Mouse (Mus musculus) intestine, postnatal 0 days (tissue): ENCODE data around the gene Peli3. TPM values are rescaled to one million over a fixed set of nuclear protein-coding genes. Genes with fewer than 3 reads are reported as not detected.

Source experiments
- ATAC-seq: fragments of 200-750 bp; cut with Nextera tagmentation; 2 replicates; pipeline ENCODE4 v1.8.0; 2017; ENCODE audit warnings: mild to moderate bottlenecking, moderate TSS enrichment, moderate library complexity
- H3K27ac ChIP-seq: fragments of 300-500 bp; sonication (generic); 2 replicates; pipeline ENCODE4 v1.5.1; 2014; ENCODE audit warnings: mild to moderate bottlenecking, low read depth, low read length, moderate library complexity
- H3K27me3 ChIP-seq: fragments of 300-500 bp; sonication (generic); replicated peaks from 2 replicates; pipeline ENCODE4 v1.6.1; 2014; ENCODE audit warnings: low read length, mixed read lengths; ENCODE audit not compliant: control insufficient read depth, insufficient read depth
- H3K36me3 ChIP-seq: fragments of 300-500 bp; sonication (generic); 2 replicates; pipeline ENCODE4 v1.6.1; 2014; ENCODE audit warnings: mild to moderate bottlenecking, moderate library complexity; ENCODE audit not compliant: control insufficient read depth, insufficient read depth
- H3K4me1 ChIP-seq: fragments of 300-500 bp; sonication (generic); replicated peaks from 2 replicates; pipeline ENCODE4 v1.6.1; 2014; ENCODE audit warnings: antibody characterized with exemption, low read length, mixed read lengths; ENCODE audit not compliant: control insufficient read depth, insufficient read depth
- H3K4me2 ChIP-seq: fragments of 300-500 bp; sonication (generic); replicated peaks from 2 replicates; pipeline ENCODE4 v1.6.1; 2014; ENCODE audit warnings: low read depth, mild to moderate bottlenecking, moderate library complexity
- H3K4me3 ChIP-seq: fragments of 300-500 bp; sonication (generic); 2 replicates; pipeline ENCODE4 v1.5.1; 2014; ENCODE audit warnings: low read depth, low read length
- H3K9ac ChIP-seq: fragments of 300-500 bp; sonication (generic); 2 replicates; pipeline ENCODE4 v1.6.1; 2014; ENCODE audit warnings: mild to moderate bottlenecking, low read depth, low read length
- H3K9me3 ChIP-seq: fragments of 300-500 bp; sonication (generic); 2 replicates; pipeline ENCODE4 v1.6.1; 2016; ENCODE audit warnings: mixed run types; ENCODE audit not compliant: control insufficient read depth
- CTCF ChIP-seq: sonication (generic); IDR thresholded peaks from 2 replicates; pipeline ENCODE4 v1.5.1; 2016; ENCODE audit warnings: low read depth, mild to moderate bottlenecking, control low read depth, antibody characterized with exemption, moderate library complexity
- WGBS: fragments of 180-500 bp; shearing (Covaris S2); extraction: QIAGEN DNeasy Blood & Tissue Kit; methylation state at CpG from one replicate; pipeline ENCODE4 v1.1.7; 2014; 5-methylcytosine and 5-hydroxymethylcytosine counted together
- polyA plus RNA-seq: library from polyadenylated mRNA; unstranded; fragments of >200 nt; fragmentation: Nextera tagmentation; extraction: Ambion mirVana; gene quantifications from 2 replicates; pipeline ENCODE4 v1.2.1, GENCODE M21; 2015

Peli3 gene
- polyA plus RNA-seq, 1 experiment from 2014 or later: 0.46 TPM

GRCm38 (mm10) chr19:4937444-4938310 is 5.2 kb downstream of the Peli3 start:
- Histone ChIP-seq H3K27ac (no peak overlapping the region), H3K36me3 (no peaks in the 10 kb centered on the region), H3K9ac (no peak overlapping the region), H3K4me3 (no peak overlapping the region), H3K27me3 (no peaks in the 10 kb centered on the region), H3K9me3 (no peaks in the 10 kb centered on the region), H3K4me2 (no peak overlapping the region), H3K4me1 (no peaks in the 10 kb centered on the region)
- no peak for TF ChIP-seq CTCF
- 87% methylated on average over 17 of the region's 17 CpGs for WGBS
- no peak for ATAC-seq

GRCm38 (mm10) chr19:4936896-4937295 is 6.0 kb downstream of the Peli3 start:
- H3K9ac ChIP-seq: no peak overlapping the region
- H3K27ac ChIP-seq: no peak overlapping the region
- no peaks in the 10 kb centered on the region for H3K27me3 ChIP-seq
- H3K9me3 ChIP-seq: no peaks in the 10 kb centered on the region
- no peak overlapping the region for H3K4me2 ChIP-seq
- H3K4me3 ChIP-seq: no peak overlapping the region
- 77% methylated on average over 2 of the region's 2 CpGs for WGBS
- no peak for TF ChIP-seq CTCF
- no peaks in the 10 kb centered on the region for H3K4me1 ChIP-seq
- no peak for ATAC-seq
- no peaks in the 10 kb centered on the region for H3K36me3 ChIP-seq

DNA sequence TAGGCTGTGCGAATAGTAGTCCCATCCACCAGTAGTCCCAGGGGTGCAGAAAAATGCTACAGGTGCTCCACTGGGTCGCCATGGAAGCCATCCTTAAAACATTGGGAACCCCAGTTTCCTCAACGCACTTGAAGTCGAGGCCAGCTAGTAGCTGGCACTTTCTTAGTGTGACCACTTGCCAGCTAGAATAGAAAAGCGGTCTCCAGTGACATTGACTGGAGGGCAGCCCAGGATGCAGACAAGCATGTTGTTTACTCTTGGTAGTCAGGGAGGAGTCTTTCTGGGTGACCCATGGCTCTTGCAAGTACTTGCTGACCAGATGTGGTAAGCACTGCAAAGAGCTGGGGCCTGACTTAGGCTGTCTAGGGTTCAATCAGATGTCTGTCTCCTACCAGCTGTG is 14.1 kb downstream of the Peli3 start:
- WGBS: 56% methylated on average over 5 of the region's 5 CpGs
- Histone ChIP-seq H3K27ac (0 out of 2 replicates have a peak overlapping the region, but pooled peaks have one; percentile 28), H3K4me1 (no peaks in the 10 kb centered on the region; the same call in 1 of the 2 replicates), H3K4me3 (peak overlapping the region; percentile 59; the same call in 1 of the 2 replicates), H3K36me3 (peaks cover 6% of the 10 kb centered on the region), H3K9me3 (no peaks in the 10 kb centered on the region), H3K27me3 (no peaks in the 10 kb centered on the region), H3K9ac (no peak overlapping the region; the same call in 1 of the 2 replicates), H3K4me2 (peak overlapping the region; percentile 69)
- no peak for ATAC-seq
- TF ChIP-seq CTCF: no peak

DNA sequence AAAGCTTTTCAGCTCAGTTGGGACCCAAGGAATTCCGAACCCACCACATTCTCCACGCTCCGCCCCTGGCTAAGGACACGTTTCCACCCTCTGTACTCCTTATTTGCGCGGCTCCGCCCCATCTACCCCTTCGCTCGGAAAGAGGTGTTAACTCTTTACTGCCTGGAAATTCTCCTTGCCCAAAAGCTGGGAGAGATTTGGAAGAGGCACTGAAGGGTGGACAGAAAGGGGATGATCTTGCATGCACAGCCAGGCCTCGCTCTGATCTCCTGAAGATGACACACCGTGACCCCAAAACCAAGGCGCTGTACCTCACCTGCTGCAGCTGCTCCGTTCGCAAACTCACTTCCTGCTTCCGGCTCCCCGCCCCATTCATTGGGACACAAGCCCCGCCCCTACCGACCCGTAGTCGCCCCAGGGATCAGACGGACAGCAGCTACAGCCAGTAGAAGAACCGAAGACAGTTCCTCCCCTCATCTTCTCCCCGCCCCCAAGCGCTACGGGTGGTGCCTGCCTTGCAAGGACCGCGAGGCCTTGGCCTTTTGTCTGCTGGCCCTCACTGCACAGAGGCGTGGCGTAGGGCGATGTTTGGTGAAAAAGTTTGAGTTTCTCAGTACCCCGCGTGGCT is 14.9 kb downstream of the Peli3 start, which contains the start of gene Dpp3:
TSS of gene Dpp3 (minus strand) at position 384 of the 628 bp plus-strand sequence.
- Histone ChIP-seq H3K4me1 (no peaks in the 10 kb centered on the region; the same call in 1 of the 2 replicates), H3K27me3 (no peaks in the 10 kb centered on the region), H3K36me3 (peaks cover 14% of the 10 kb centered on the region), H3K9me3 (no peaks in the 10 kb centered on the region), H3K9ac (peak within 1 kb of the TSS; percentile 45), H3K4me2 (peak within 1 kb of the TSS; percentile 69), H3K27ac (peak within 1 kb of the TSS; percentile 28; the same call in 1 of the 2 replicates), H3K4me3 (peak within 1 kb of the TSS; percentile 59)
- 0 out of 2 replicates have a peak, but pooled peaks have one; percentile 4 for TF ChIP-seq CTCF
- ATAC-seq: peak; percentile 99
- under 1% methylated on average over 32 of the region's 32 CpGs for WGBS

DNA sequence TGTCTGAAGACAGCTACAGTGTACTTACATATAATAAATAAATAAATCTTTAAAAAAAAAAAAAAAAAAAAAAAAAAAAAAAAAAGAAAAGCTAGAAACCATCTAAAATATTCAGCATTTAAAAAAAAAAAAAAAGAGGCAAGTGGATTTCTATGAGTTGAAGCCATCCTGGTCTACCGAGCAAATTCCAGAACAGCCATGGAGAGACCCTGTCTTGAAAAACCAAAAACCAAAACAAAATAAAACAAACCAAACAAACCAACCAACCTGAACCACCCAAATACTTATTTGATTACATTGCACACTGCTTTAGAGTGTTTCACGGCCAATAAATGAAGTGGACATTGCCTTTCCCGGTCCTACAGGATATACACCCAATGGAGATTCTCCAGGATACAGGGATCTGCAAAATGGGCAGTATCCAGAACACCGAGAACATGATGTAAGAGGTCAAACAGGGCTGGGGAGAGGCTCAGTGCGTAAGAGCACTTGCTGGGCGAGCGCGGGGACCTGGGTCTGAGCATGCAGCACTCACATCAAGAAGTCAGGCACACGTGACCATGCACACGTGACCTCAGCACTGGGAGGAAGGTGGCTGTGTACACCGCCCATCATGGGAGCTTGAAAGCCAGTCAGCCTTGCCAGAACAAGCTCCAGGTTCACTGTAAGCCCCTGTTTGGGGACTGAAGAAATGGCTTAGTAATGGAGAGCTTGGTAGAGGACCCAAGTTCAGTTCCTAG is 17.6 kb downstream of the Peli3 start:
- Histone ChIP-seq H3K9ac (no peak overlapping the region), H3K27ac (no peak overlapping the region), H3K4me2 (no peak overlapping the region), H3K36me3 (peaks cover 41% of the 10 kb centered on the region), H3K4me1 (no peaks in the 10 kb centered on the region; the same call in 1 of the 2 replicates), H3K27me3 (no peaks in the 10 kb centered on the region), H3K9me3 (no peaks in the 10 kb centered on the region), H3K4me3 (no peak overlapping the region)
- no peak for ATAC-seq
- no peak for TF ChIP-seq CTCF
- 94% methylated on average over 11 of the region's 11 CpGs for WGBS

GRCm38 (mm10) chr19:4919652-4920051 is 23.3 kb downstream of the Peli3 start:
- H3K4me1 ChIP-seq: no peaks in the 10 kb centered on the region
- no peaks in the 10 kb centered on the region for H3K9me3 ChIP-seq
- no peaks in the 10 kb centered on the region for H3K27me3 ChIP-seq
- H3K27ac ChIP-seq: no peak overlapping the region
- peaks cover 91% of the 10 kb centered on the region for H3K36me3 ChIP-seq
- no peak for TF ChIP-seq CTCF
- no peak for ATAC-seq
- H3K4me2 ChIP-seq: no peak overlapping the region
- H3K4me3 ChIP-seq: no peak overlapping the region
- no peak overlapping the region for H3K9ac ChIP-seq
- 80% methylated on average over 6 of the region's 6 CpGs for WGBS
